Mouse (Mus musculus) midbrain, embryonic 14.5 days (tissue): ENCODE results near the gene Nme7. TPM values are rescaled to one million over a fixed set of nuclear protein-coding genes. Genes with fewer than 3 reads are reported as not detected.

ENCODE experiments used
- ATAC-seq: fragments of 200-750 bp; cut with Nextera tagmentation; 2 replicates; pipeline ENCODE4 v1.8.0; 2017; ENCODE audit warnings: moderate number of reproducible peaks, moderate library complexity; ENCODE audit not compliant: low FRiP score, low TSS enrichment
- DNase-seq: peaks from one replicate; pipeline ENCODE4 v3.0.0-alpha.2; 2015
- H3K27ac ChIP-seq: fragments of 300-500 bp; sonication (generic); replicated peaks from 2 replicates; pipeline ENCODE4 v1.5.1; 2014; ENCODE audit warnings: mild to moderate bottlenecking, low read depth, low read length, moderate library complexity
- H3K27me3 ChIP-seq: fragments of 300-500 bp; sonication (generic); 2 replicates; pipeline ENCODE4 v1.6.1; 2014; ENCODE audit warnings: low read length, control low read depth, mixed read lengths; ENCODE audit not compliant: control insufficient read depth, insufficient read depth
- H3K36me3 ChIP-seq: fragments of 300-500 bp; sonication (generic); 2 replicates; pipeline ENCODE4 v1.6.1; 2014; ENCODE audit warnings: low read length, control low read depth; ENCODE audit not compliant: control insufficient read depth, insufficient read depth
- H3K4me1 ChIP-seq: fragments of 300-500 bp; sonication (generic); 2 replicates; pipeline ENCODE4 v1.6.1; 2014; ENCODE audit warnings: mild to moderate bottlenecking, antibody characterized with exemption, low read length, control low read depth; ENCODE audit not compliant: control insufficient read depth, insufficient read depth
- H3K4me2 ChIP-seq: fragments of 300-500 bp; sonication (generic); 2 replicates; pipeline ENCODE4 v1.6.1; 2014; ENCODE audit warnings: mild to moderate bottlenecking, low read length, moderate library complexity
- H3K4me3 ChIP-seq: fragments of 300-500 bp; sonication (generic); replicated peaks from 2 replicates; pipeline ENCODE4 v1.5.1; 2014; ENCODE audit warnings: low read depth, low read length
- H3K9ac ChIP-seq: fragments of 300-500 bp; sonication (generic); replicated peaks from 2 replicates; pipeline ENCODE4 v1.6.1; 2014; ENCODE audit warnings: mild to moderate bottlenecking, low read length, moderate library complexity
- H3K9me3 ChIP-seq: fragments of 300-500 bp; sonication (generic); 2 replicates; pipeline ENCODE4 v1.6.1; 2016; ENCODE audit warnings: low read length, control low read depth, mixed read lengths; ENCODE audit not compliant: control insufficient read depth
- WGBS: fragments of 180-500 bp; shearing (Covaris S2); extraction: QIAGEN DNeasy Blood & Tissue Kit; methylation state at CpG from one replicate; pipeline ENCODE4 v1.1.7; 2014; 5-methylcytosine and 5-hydroxymethylcytosine counted together
- polyA plus RNA-seq: library from polyadenylated mRNA; unstranded; fragments of >200 nt; fragmentation: Nextera tagmentation; extraction: Ambion mirVana; gene quantifications from 2 replicates; pipeline ENCODE4 v1.2.1, GENCODE M21; 2014

Gene Nme7
- polyA plus RNA-seq, 1 experiment from 2014 or later = 29.4 TPM

DNA sequence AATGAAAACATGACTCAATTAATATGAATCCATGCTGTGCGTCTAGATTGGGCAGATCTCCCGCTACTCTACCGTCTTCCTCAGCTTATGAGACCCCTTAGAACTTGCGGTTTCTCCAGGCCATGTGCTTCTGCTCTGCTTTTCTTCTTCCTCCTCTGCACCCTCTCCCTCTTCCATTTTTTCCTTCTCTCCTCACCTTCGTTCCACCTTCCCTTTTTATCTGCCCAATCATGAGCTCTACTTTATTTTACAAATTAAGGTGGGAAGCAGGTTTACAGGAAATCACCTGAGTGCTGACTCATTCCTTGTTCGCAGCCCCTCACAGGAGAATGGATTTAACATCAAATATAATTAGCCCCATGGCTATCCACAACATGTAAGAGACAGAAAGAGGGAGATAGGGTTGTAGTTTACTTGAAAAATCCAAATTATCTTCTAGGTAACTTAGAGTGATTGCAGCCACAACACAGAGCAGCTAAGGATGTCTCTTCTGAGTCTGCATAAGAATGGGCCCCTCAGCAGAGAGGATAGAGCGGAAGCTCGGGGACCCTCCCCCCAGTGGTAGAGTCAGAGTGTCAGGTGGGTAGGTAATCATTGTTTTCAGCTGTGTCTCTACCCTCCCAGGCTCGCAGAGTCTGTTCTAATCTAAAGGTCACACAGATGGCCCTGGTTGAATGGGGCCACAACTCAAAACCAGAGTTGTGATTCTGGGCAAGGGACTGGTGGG lies 73.0 kb downstream of the Nme7 start:
- DNase-seq (no peak), ATAC-seq (no peak)
- Histone ChIP-seq H3K9ac (no peak overlapping the region), H3K27me3 (no peaks in the 10 kb centered on the region), H3K36me3 (no peaks in the 10 kb centered on the region), H3K4me1 (no peaks in the 10 kb centered on the region), H3K4me3 (no peak overlapping the region), H3K4me2 (no peak overlapping the region), H3K27ac (no peak overlapping the region), H3K9me3 (no peaks in the 10 kb centered on the region)
- 78% methylated on average over 9 of the region's 9 CpGs for WGBS

DNA sequence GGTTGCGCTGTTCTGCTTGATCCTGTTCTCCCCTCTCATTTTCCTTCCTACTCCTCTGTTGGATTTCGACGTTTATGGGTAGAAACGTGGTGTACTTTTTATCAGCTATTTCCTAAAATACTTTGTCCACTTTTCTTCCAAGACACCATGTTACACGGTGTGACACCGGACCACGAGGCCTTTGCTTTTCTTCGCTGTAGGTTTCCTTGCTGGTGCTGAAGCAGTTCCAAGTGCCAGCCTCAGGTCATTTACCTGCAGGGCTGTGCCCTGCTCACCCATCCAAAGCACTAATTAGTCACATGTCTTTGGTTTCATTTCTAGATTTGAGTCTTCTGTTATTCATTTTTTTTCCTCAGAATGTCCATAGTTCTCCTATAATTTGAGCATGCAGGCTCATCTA lies 79.7 kb downstream of the Nme7 start:
- Histone ChIP-seq H3K9me3 (no peaks in the 10 kb centered on the region), H3K27me3 (no peaks in the 10 kb centered on the region), H3K4me1 (no peaks in the 10 kb centered on the region), H3K27ac (no peak overlapping the region), H3K4me3 (no peak overlapping the region), H3K36me3 (0 out of 2 replicates have a peak, but pooled peaks cover 2% of the 10 kb centered on the region), H3K9ac (no peak overlapping the region), H3K4me2 (no peak overlapping the region)
- 97% methylated on average over 8 of the region's 8 CpGs for WGBS
- ATAC-seq (no peak), DNase-seq (no peak)

- Histone ChIP-seq H3K9ac (no peak overlapping the region), H3K4me3 (no peak overlapping the region), H3K4me2 (no peak overlapping the region), H3K27me3 (no peaks in the 10 kb centered on the region), H3K4me1 (no peaks in the 10 kb centered on the region), H3K9me3 (no peaks in the 10 kb centered on the region), H3K36me3 (0 out of 2 replicates have a peak, but pooled peaks cover 2% of the 10 kb centered on the region), H3K27ac (no peak overlapping the region)
- ATAC-seq (no peak), DNase-seq (no peak)
- 97% methylated on average over 10 of the region's 10 CpGs for WGBS
Measured at GRCm38 (mm10) chr1:164384354-164384753, 80.4 kb downstream of the Nme7 start.

DNA sequence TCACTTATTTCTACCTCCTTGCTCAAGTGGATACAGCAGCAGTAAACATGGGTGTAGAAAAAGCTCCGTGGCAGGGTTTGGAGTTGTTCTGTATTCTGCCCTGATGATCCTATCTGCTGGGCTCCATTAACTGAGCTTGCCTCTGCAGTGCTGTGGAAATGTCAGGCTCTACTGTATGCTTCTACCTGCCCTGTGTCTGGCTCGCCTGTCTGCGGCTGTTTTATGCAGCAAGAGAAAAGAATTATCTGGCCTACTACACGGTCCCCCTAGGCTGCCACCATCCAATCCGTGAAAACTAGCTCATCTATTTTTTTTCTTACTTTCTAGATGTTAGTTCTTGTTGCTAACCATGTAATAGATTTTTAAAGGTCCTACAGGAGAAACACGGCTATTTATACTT lies 81.1 kb downstream of the Nme7 start:
- Histone ChIP-seq H3K4me1 (no peaks in the 10 kb centered on the region), H3K4me2 (no peak overlapping the region), H3K9ac (no peak overlapping the region), H3K27ac (no peak overlapping the region), H3K27me3 (no peaks in the 10 kb centered on the region), H3K9me3 (no peaks in the 10 kb centered on the region), H3K4me3 (no peak overlapping the region), H3K36me3 (0 out of 2 replicates have a peak, but pooled peaks cover 2% of the 10 kb centered on the region)
- no peak for ATAC-seq
- DNase-seq = no peak
- WGBS = 85% methylated on average over 6 of the region's 6 CpGs

DNA sequence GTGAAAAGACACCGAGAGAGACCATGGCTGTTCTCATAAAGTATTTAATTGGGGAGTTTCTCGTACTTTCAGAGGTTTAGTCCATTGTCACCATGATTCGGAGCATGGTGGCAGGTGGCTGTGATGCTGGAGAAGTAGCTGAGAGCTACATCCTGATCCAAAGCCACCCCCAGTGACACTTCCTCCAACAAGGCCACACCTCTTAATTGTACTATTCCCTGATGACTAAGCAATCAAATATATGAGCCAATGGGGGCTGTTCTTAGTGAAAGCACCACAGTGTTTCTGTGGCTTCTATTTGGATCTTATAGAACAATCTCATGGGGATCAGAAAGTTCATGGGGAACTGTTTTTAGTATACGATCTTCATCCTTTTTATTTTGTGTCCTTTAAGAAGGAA lies 85.8 kb downstream of the Nme7 start:
- H3K4me2 ChIP-seq = no peak overlapping the region
- H3K9me3 ChIP-seq = no peaks in the 10 kb centered on the region
- WGBS = 91% methylated on average over 4 of the region's 4 CpGs
- 0 out of 2 replicates have a peak, but pooled peaks cover 2% of the 10 kb centered on the region for H3K36me3 ChIP-seq
- DNase-seq (no peak), ATAC-seq (no peak)
- peaks cover 7% of the 10 kb centered on the region for H3K4me1 ChIP-seq
- H3K4me3 ChIP-seq = no peak overlapping the region
- H3K27me3 ChIP-seq = no peaks in the 10 kb centered on the region
- H3K9ac ChIP-seq = no peak overlapping the region
- H3K27ac ChIP-seq = no peak overlapping the region

- peak; percentile 68 for DNase-seq
- Histone ChIP-seq H3K27ac (0 out of 2 replicates have a peak overlapping the region, but pooled peaks have one; percentile 21), H3K36me3 (0 out of 2 replicates have a peak, but pooled peaks cover 2% of the 10 kb centered on the region), H3K9me3 (no peaks in the 10 kb centered on the region), H3K4me3 (no peak overlapping the region), H3K9ac (no peak overlapping the region), H3K4me2 (no peak overlapping the region), H3K27me3 (no peaks in the 10 kb centered on the region), H3K4me1 (peaks cover 25% of the 10 kb centered on the region)
- 15% methylated on average over 3 of the region's 3 CpGs for WGBS
- ATAC-seq = 0 out of 2 replicates have a peak, but pooled peaks have one; percentile 43
Measured at GRCm38 (mm10) chr1:164392176-164392575, 88.3 kb downstream of the Nme7 start.

DNA sequence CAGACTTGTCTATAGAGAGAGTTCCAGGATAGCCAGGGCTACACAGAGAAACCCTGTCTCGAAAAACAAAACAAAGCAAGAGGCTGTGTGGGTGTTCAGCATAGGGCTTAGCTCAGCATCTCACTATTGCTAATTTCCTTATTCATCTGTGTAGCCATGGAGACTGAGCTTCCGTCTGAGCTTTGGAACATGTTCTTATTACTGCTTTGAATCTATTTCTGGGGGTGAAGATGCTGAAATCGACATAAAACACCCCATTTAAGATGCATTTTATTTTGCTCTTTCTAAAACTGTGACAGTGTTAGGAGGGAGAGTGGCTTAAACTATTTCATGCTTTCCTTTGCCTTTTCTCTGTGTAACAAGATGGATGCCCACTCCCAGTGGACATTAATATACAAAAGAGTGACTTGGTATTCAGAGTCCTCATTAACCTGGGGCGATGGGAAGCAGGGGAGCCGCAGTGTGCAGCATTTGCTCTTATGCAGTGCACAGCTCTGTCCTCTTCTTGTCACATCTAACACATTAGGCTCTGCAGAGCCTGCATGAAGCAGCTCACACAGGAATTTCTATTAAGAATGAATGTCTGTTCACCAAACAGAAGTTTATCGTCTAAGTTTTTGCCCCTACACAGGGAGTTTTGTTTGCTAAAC lies 91.3 kb downstream of the Nme7 start:
- no peak overlapping the region for H3K4me2 ChIP-seq
- no peaks in the 10 kb centered on the region for H3K36me3 ChIP-seq
- H3K4me1 ChIP-seq = peaks cover 25% of the 10 kb centered on the region
- peak; percentile 79 for DNase-seq
- 25% methylated on average over 6 of the region's 6 CpGs for WGBS
- no peak overlapping the region for H3K4me3 ChIP-seq
- no peaks in the 10 kb centered on the region for H3K27me3 ChIP-seq
- peak overlapping the region; percentile 86 for H3K27ac ChIP-seq
- ATAC-seq = peak; percentile 90
- no peaks in the 10 kb centered on the region for H3K9me3 ChIP-seq
- no peak overlapping the region for H3K9ac ChIP-seq

DNA sequence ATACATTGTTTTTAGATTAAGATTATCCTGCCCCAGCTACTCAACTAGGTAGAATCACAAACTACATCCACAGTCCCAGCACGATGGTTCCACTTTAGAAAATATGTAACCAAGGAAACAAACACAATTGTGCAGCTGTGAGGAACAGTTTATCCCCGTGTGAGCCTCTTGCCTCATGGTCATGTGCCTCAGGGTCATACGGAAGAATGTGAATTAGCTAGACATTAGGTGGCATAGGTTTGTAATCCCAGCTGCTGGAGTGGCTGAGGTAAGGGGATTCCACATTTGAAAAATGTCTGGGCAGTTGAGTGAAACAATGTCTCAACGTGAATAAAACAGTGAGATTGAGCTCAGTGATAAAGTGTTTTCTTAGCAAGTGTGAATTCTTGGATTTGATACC lies 93.8 kb downstream of the Nme7 start:
- Histone ChIP-seq H3K9me3 (peaks cover 4% of the 10 kb centered on the region; the same call in 1 of the 2 replicates), H3K9ac (no peak overlapping the region), H3K27me3 (no peaks in the 10 kb centered on the region), H3K27ac (no peak overlapping the region), H3K36me3 (no peaks in the 10 kb centered on the region), H3K4me3 (no peak overlapping the region), H3K4me1 (peaks cover 19% of the 10 kb centered on the region), H3K4me2 (no peak overlapping the region)
- no peak for ATAC-seq
- no peak for DNase-seq
- WGBS = 47% methylated on average over 4 of the region's 4 CpGs
